Mouse (Mus musculus): ENCODE measurements around the gene Acnat1. TPM values are rescaled to one million over a fixed set of nuclear protein-coding genes. Genes with fewer than 3 reads are reported as not detected.
"Not testable (repeated sequence)": the region's sequence is repeated elsewhere in the genome, so short reads cannot be mapped to it uniquely, and the experiment has no call there.

The Acnat1 gene
- polyA plus RNA-seq, 1 experiment from 2014 or later: not detected

GRCm38 (mm10) chr4:49451133-49451847 lies 22.4 kb downstream of the Acnat1 start:
- H3K4me1 ChIP-seq; H3K27me3 ChIP-seq; H3K27ac ChIP-seq (replicated peaks); H3K9ac ChIP-seq (replicated peaks); H3K4me2 ChIP-seq (replicated peaks); H3K36me3 ChIP-seq; H3K4me3 ChIP-seq; H3K9me3 ChIP-seq; ATAC-seq (replicated peaks): not testable (repeated sequence)
- 81% methylated on average over 1 of the region's 1 CpGs for WGBS

- not testable (repeated sequence) for ATAC-seq (replicated peaks); H3K4me2 ChIP-seq (replicated peaks); H3K9me3 ChIP-seq; H3K4me3 ChIP-seq; H3K4me1 ChIP-seq; H3K9ac ChIP-seq (replicated peaks); H3K36me3 ChIP-seq; H3K27ac ChIP-seq (replicated peaks); H3K27me3 ChIP-seq
- 95% methylated on average over 3 of the region's 3 CpGs for WGBS
Measured at GRCm38 (mm10) chr4:49436968-49437367, 36.7 kb downstream of the Acnat1 start.

- not testable (repeated sequence) for H3K4me3 ChIP-seq; H3K27ac ChIP-seq (replicated peaks); H3K36me3 ChIP-seq; H3K4me2 ChIP-seq (replicated peaks); ATAC-seq (replicated peaks); H3K9me3 ChIP-seq; H3K9ac ChIP-seq (replicated peaks); H3K4me1 ChIP-seq; H3K27me3 ChIP-seq
- WGBS: 77% methylated on average over 2 of the region's 2 CpGs
Measured at GRCm38 (mm10) chr4:49410151-49410550, 63.6 kb downstream of the Acnat1 start.

DNA sequence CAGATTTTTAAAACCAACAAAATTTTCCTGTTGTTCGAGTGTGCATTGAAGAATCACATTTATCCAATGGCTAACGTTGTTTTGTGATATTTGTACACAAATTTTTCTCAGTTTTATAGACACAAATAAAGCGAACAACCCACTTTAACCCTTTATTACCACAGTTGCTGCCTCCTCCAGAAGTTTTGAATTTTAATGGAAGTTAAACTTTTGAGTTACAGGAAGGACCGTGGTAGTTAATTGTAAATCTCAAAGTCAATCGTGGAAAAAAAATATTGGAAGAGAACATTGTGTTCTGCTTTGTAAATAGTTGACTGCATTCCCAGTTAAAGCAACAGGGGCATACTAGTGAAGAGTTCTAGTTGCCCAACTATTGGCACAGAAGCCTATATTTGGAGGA lies 65.8 kb downstream of the Acnat1 start, which contains the start of gene Acnat2:
Gene Acnat2 (minus strand): TSS at position 195 of the 400 bp plus-strand sequence.
- 89% methylated on average over 5 of the region's 5 CpGs for WGBS

More for the DNA sequence above, 65.8 kb downstream of the Acnat1 start, which contains the start of gene Acnat2:
- not testable (repeated sequence) for H3K4me2 ChIP-seq (replicated peaks); H3K4me3 ChIP-seq; H3K36me3 ChIP-seq; H3K27me3 ChIP-seq; H3K27ac ChIP-seq (replicated peaks); ATAC-seq (replicated peaks); H3K4me1 ChIP-seq; H3K9ac ChIP-seq (replicated peaks); H3K9me3 ChIP-seq

Other genes with a start within 250 kb of the Acnat1 start
- gene Acnat2, start 65.8 kb downstream of the Acnat1 start, polyA plus RNA-seq (2015; fragmentation: Nextera tagmentation; extraction: Ambion mirVana): not detected in 2 replicates
- not detected in 2 replicates for gene Baat, start 32.6 kb upstream of the Acnat1 start, polyA plus RNA-seq (2015; fragmentation: Nextera tagmentation; extraction: Ambion mirVana)
- gene Mrpl50, start 47.2 kb upstream of the Acnat1 start, polyA plus RNA-seq (2015; fragmentation: Nextera tagmentation; extraction: Ambion mirVana): 76.1 and 77.7 TPM in 2 replicates
- 13.5 and 14.9 TPM in 2 replicates for gene Zfp189, start 47.3 kb upstream of the Acnat1 start, polyA plus RNA-seq (2015; fragmentation: Nextera tagmentation; extraction: Ambion mirVana)
- 0.18 TPM in 2 replicates for gene Aldob, start 75.6 kb upstream of the Acnat1 start, polyA plus RNA-seq (2015; fragmentation: Nextera tagmentation; extraction: Ambion mirVana)
- 49.9 and 55.8 TPM in 2 replicates for gene Tmem246, start 124.0 kb upstream of the Acnat1 start, polyA plus RNA-seq (2015; fragmentation: Nextera tagmentation; extraction: Ambion mirVana)
- 57.2 and 60.1 TPM in 2 replicates for gene Rnf20, start 158.1 kb upstream of the Acnat1 start, polyA plus RNA-seq (2015; fragmentation: Nextera tagmentation; extraction: Ambion mirVana)
- 0.18 and 0.32 TPM in 2 replicates for gene Ppp3r2, start 208.1 kb upstream of the Acnat1 start, polyA plus RNA-seq (2015; fragmentation: Nextera tagmentation; extraction: Ambion mirVana)